Mouse (Mus musculus): ENCODE measurements at regions not wholly inside any gene's neighbourhood (a gene's known extent, or its start where the extent isn't known, plus 50 kb on each side); places are given as distances from the start of the nearest gene placed in this dataset.
A peak's percentile ranks its signal among the peaks of the same experiment; 100 is the strongest.

- H3K4me3 ChIP-seq (ENCODE audit: low read depth, low read length): no peak overlapping the region
- DNase-seq (no peak), ATAC-seq (ENCODE audit: insufficient read depth) (no peak)
- no peak overlapping the region for H3K9ac ChIP-seq
- no peaks in the 10 kb centered on the region for H3K36me3 ChIP-seq (ENCODE audit: insufficient read depth)
- no peak overlapping the region for H3K27ac ChIP-seq (ENCODE audit: low read depth)
- H3K4me2 ChIP-seq: no peak overlapping the region
- no peaks in the 10 kb centered on the region for H3K4me1 ChIP-seq (ENCODE audit: insufficient read depth)
- no peaks in the 10 kb centered on the region for H3K9me3 ChIP-seq (ENCODE audit: low read depth, low read length)
- 88% methylated on average over 1 of the region's 1 CpGs for WGBS
- no peaks in the 10 kb centered on the region for H3K27me3 ChIP-seq (ENCODE audit: insufficient read depth, low read length)
- no peak for TF ChIP-seq CTCF (IDR thresholded peaks at IDR 0.05; ENCODE audit: low read depth)
These were observed 1080.6 kb upstream of the Gm8797 start for GRCm38 (mm10) chr3:4669971-4670370.

GRCm38 (mm10) chr3:4689506-4689905 is 1061.1 kb upstream of the Gm8797 start:
- ATAC-seq (ENCODE audit: insufficient read depth) (peak; percentile 24; the same call in 1 of the 2 replicates), DNase-seq (no peak)
- no peak for TF ChIP-seq CTCF (IDR thresholded peaks at IDR 0.05; ENCODE audit: low read depth)
- Histone ChIP-seq H3K4me1 (ENCODE audit: insufficient read depth) (no peaks in the 10 kb centered on the region), H3K9ac (no peak overlapping the region), H3K27ac (ENCODE audit: low read depth) (no peak overlapping the region), H3K36me3 (ENCODE audit: insufficient read depth) (no peaks in the 10 kb centered on the region), H3K9me3 (ENCODE audit: low read depth, low read length) (no peaks in the 10 kb centered on the region), H3K27me3 (ENCODE audit: insufficient read depth, low read length) (no peaks in the 10 kb centered on the region), H3K4me3 (ENCODE audit: low read depth, low read length) (no peak overlapping the region), H3K4me2 (no peak overlapping the region)
- 23% methylated on average over 1 of the region's 1 CpGs for WGBS
